ENCODE assay signal across 29 mouse cellular contexts in the genomic region with DNA sequence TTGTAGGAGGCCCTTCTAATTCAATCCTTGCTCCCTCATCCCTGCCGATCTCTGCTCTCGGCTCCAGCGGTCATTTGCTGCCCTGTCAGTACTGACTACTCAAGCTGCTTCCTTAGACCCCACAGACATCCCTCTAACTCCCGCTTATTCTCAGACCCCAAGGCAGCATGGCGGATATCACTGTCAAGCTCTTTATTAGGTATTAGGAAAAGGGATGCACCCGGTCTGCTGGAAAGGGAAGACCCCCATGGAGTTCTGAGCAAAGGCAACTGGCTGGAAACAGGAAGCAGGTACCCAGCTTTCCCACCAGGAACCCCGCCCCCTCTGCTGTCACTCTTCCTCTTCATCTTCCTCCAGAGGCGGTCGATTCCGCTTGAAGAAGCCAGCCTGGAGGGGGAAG. TPM values are rescaled to one million over a fixed set of nuclear protein-coding genes. Genes with fewer than 3 reads are reported as not detected.
DNase-seq lines count a peak whose midpoint lies in the region; ATAC-seq and TF ChIP-seq lines count a peak whose summit lies in the region.
"Had no signal": no experiment of that assay in that cellular context is flagged by ENCODE, and none has a peak within 500 bp of the region (broad histone marks: within the 10 kb centered on the region; RNA-seq: fewer than 3 reads in every experiment).

No protein-coding gene starts in this region.

- no peaks in the 10 kb centered on the region for H3K36me3 ChIP-seq in hindbrain, embryonic 10.5 days
- no peaks in the 10 kb centered on the region for H3K36me3 ChIP-seq in hindbrain, embryonic 11.5 days (ENCODE audit: control insufficient read depth, insufficient read depth, low read length)
- no peaks in the 10 kb centered on the region for H3K36me3 ChIP-seq in midbrain, embryonic 11.5 days (ENCODE audit: control insufficient read depth, insufficient read depth, low read length)
- no peaks in the 10 kb centered on the region for H3K36me3 ChIP-seq in midbrain, postnatal 0 days (ENCODE audit: insufficient read depth, low read length)
- H3K36me3 ChIP-seq: embryonic facial prominence, embryonic 12.5 days; forebrain, embryonic 15.5 days; heart, embryonic 13.5 days; midbrain, embryonic 12.5 days had no signal

- peak overlapping the region; percentile 13; the same call in 1 of the 2 replicates for H3K4me3 ChIP-seq in hindbrain, embryonic 10.5 days
- H3K4me3 ChIP-seq in hindbrain, embryonic 11.5 days (ENCODE audit: low read depth, low read length) = no peak overlapping the region
- H3K4me3 ChIP-seq in midbrain, embryonic 11.5 days (ENCODE audit: low read depth, low read length) = no peak overlapping the region
- no peak overlapping the region for H3K4me3 ChIP-seq in midbrain, postnatal 0 days (ENCODE audit: low read depth, low read length)
- H3K4me3 ChIP-seq: embryonic facial prominence, embryonic 12.5 days; forebrain, embryonic 15.5 days; heart, embryonic 13.5 days; midbrain, embryonic 12.5 days had no signal

- ATAC-seq in hindbrain, embryonic 11.5 days (ENCODE audit: low FRiP score) = no peak
- no peak for ATAC-seq in midbrain, embryonic 11.5 days (ENCODE audit: low FRiP score)
- ATAC-seq in midbrain, postnatal 0 days (ENCODE audit: low FRiP score) = no peak
- ATAC-seq: forebrain, embryonic 15.5 days; hindbrain, embryonic 16.5 days; Patski had no signal

- no peak for TF ChIP-seq CTCF in midbrain, postnatal 0 days (IDR thresholded peaks at IDR 0.05)

- peaks cover 42% of the 10 kb centered on the region for H3K4me1 ChIP-seq in hindbrain, embryonic 10.5 days (replicated peaks)
- H3K4me1 ChIP-seq in hindbrain, embryonic 11.5 days (replicated peaks; ENCODE audit: control insufficient read depth, insufficient read depth, low read length) = no peaks in the 10 kb centered on the region; the same call in 1 of the 2 replicates
- peaks cover 8% of the 10 kb centered on the region for H3K4me1 ChIP-seq in midbrain, embryonic 11.5 days (ENCODE audit: control insufficient read depth, insufficient read depth, low read length)
- H3K4me1 ChIP-seq in midbrain, postnatal 0 days (ENCODE audit: insufficient read depth, low read length) = peaks cover 2% of the 10 kb centered on the region; the same call in 1 of the 2 replicates

- no peak overlapping the region for H3K27ac ChIP-seq in hindbrain, embryonic 10.5 days
- no peak overlapping the region for H3K27ac ChIP-seq in hindbrain, embryonic 11.5 days (ENCODE audit: low read depth, low read length)
- H3K27ac ChIP-seq in midbrain, embryonic 11.5 days (ENCODE audit: low read depth, low read length) = no peak overlapping the region
- H3K27ac ChIP-seq in midbrain, postnatal 0 days (ENCODE audit: low read depth, low read length) = no peak overlapping the region
- H3K27ac ChIP-seq: embryonic facial prominence, embryonic 12.5 days; forebrain, embryonic 15.5 days; heart, embryonic 13.5 days; liver, embryonic 14.5 days; midbrain, embryonic 12.5 days had no signal

- peak; percentile 9 for DNase-seq in cerebellum, adult 8-10 months
- DNase-seq in cerebellum, postnatal 4 days (ENCODE audit: low spot score in 2 of 2) = no peak
- peak; percentile 24 for DNase-seq in hindbrain, embryonic 10.5 days (ENCODE audit: low spot score)
- no peak for DNase-seq in hindbrain, embryonic 11.5 days (ENCODE audit: low spot score)
- peak; percentile 78 for DNase-seq in midbrain, embryonic 11.5 days (ENCODE audit: low spot score, missing footprints)
- DNase-seq in midbrain, postnatal 0 days (ENCODE audit: low spot score) = no peak
- DNase-seq in layer of hippocampus, adult 8-10 months (ENCODE audit: low spot score in 2 of 2) = no peak
- DNase-seq: adrenal gland, postnatal 10 days; cerebellum, adult 18-20 months; gastrocnemius, postnatal 25 days; heart, adult 18-20 months; heart, postnatal 10 days; kidney, adult 8-10 months; kidney, postnatal 10 days; liver; lung, adult 2 months; lung, postnatal 14 days; right cerebral cortex, postnatal 25 days; thymus, postnatal 14 days had no signal

- peaks cover 94% of the 10 kb centered on the region for H3K27me3 ChIP-seq in hindbrain, embryonic 10.5 days (ENCODE audit: insufficient read depth, poor library complexity, severe bottlenecking)
- peaks cover 11% of the 10 kb centered on the region for H3K27me3 ChIP-seq in hindbrain, embryonic 11.5 days (ENCODE audit: control insufficient read depth, insufficient read depth, low read length)
- peaks cover 16% of the 10 kb centered on the region for H3K27me3 ChIP-seq in midbrain, embryonic 11.5 days (ENCODE audit: control insufficient read depth, insufficient read depth, low read length)
- no peaks in the 10 kb centered on the region for H3K27me3 ChIP-seq in midbrain, postnatal 0 days (ENCODE audit: insufficient read depth, low read length)

- H3K9ac ChIP-seq in hindbrain, embryonic 11.5 days (ENCODE audit: low read depth, low read length) = no peak overlapping the region
- H3K9ac ChIP-seq in midbrain, embryonic 11.5 days (ENCODE audit: low read length) = no peak overlapping the region
- H3K9ac ChIP-seq in midbrain, postnatal 0 days (replicated peaks; ENCODE audit: low read length, poor library complexity, severe bottlenecking) = no peak overlapping the region
- H3K9ac ChIP-seq: embryonic facial prominence, embryonic 12.5 days; forebrain, embryonic 15.5 days; heart, embryonic 13.5 days; liver, embryonic 14.5 days; midbrain, embryonic 12.5 days had no signal

- WGBS in hindbrain, embryonic 10.5 days = 20% methylated on average over 10 of the region's 10 CpGs
- WGBS in hindbrain, embryonic 11.5 days = 17% methylated on average over 10 of the region's 10 CpGs
- 21% methylated on average over 10 of the region's 10 CpGs for WGBS in midbrain, embryonic 11.5 days
- WGBS in midbrain, postnatal 0 days = 23% methylated on average over 10 of the region's 10 CpGs

- H3K4me2 ChIP-seq in hindbrain, embryonic 11.5 days (replicated peaks; ENCODE audit: low read depth, low read length) = no peak overlapping the region
- no peak overlapping the region for H3K4me2 ChIP-seq in midbrain, embryonic 11.5 days
- no peak overlapping the region for H3K4me2 ChIP-seq in midbrain, postnatal 0 days (ENCODE audit: low read depth, low read length, poor library complexity, severe bottlenecking)
- H3K4me2 ChIP-seq: embryonic facial prominence, embryonic 12.5 days; forebrain, embryonic 15.5 days; heart, embryonic 13.5 days; midbrain, embryonic 12.5 days had no signal

- H3K9me3 ChIP-seq in hindbrain, embryonic 10.5 days = no peaks in the 10 kb centered on the region
- no peaks in the 10 kb centered on the region for H3K9me3 ChIP-seq in hindbrain, embryonic 11.5 days (ENCODE audit: control insufficient read depth, low read length)
- H3K9me3 ChIP-seq in midbrain, embryonic 11.5 days (ENCODE audit: control insufficient read depth, low read length) = no peaks in the 10 kb centered on the region
- no peaks in the 10 kb centered on the region for H3K9me3 ChIP-seq in midbrain, postnatal 0 days (ENCODE audit: low read length)
- H3K9me3 ChIP-seq: embryonic facial prominence, embryonic 12.5 days; forebrain, embryonic 15.5 days; heart, embryonic 13.5 days; midbrain, embryonic 12.5 days had no signal

RNA-seq across cellular contexts. Expression of a gene that starts 5.6 kb away (rescaled TPM):
- polyA plus RNA-seq in hindbrain, embryonic 10.5 days (2016; fragmentation: Nextera tagmentation; extraction: Ambion mirVana) = 5.2 and 8.3 TPM in 2 replicates
- polyA plus RNA-seq in hindbrain, embryonic 11.5 days (2014; fragmentation: Nextera tagmentation; extraction: Ambion mirVana) = 10.7 and 11.7 TPM in 2 replicates
- 7.2 and 10.6 TPM in 2 replicates for polyA plus RNA-seq in midbrain, embryonic 11.5 days (2014; fragmentation: Nextera tagmentation; extraction: Ambion mirVana)
- total RNA-seq in midbrain, postnatal 0 days (2014; rRNA removed) = 584 and 605 TPM in 2 replicates
- polyA plus RNA-seq in midbrain, postnatal 0 days (2015; fragmentation: Nextera tagmentation; extraction: Ambion mirVana) = 22.5 and 25.4 TPM in 2 replicates
- total RNA-seq in layer of hippocampus, adult 8-10 months (2022) = 10 to 100 TPM; 77.6 to 94.7 (median 85.7) TPM
- total RNA-seq: monocyte, adult 5-6 weeks had no signal

RNA-seq across cellular contexts. Expression of a gene that starts 16.8 kb away (rescaled TPM):
- 5.6 and 8.3 TPM in 2 replicates for polyA plus RNA-seq in hindbrain, embryonic 10.5 days (2016; fragmentation: Nextera tagmentation; extraction: Ambion mirVana)
- polyA plus RNA-seq in hindbrain, embryonic 11.5 days (2014; fragmentation: Nextera tagmentation; extraction: Ambion mirVana) = 3.9 and 5.5 TPM in 2 replicates
- 4.5 and 5.2 TPM in 2 replicates for polyA plus RNA-seq in midbrain, embryonic 11.5 days (2014; fragmentation: Nextera tagmentation; extraction: Ambion mirVana)
- total RNA-seq in midbrain, postnatal 0 days (2014; rRNA removed) = 2.6 and 4.7 TPM in 2 replicates
- polyA plus RNA-seq in midbrain, postnatal 0 days (2015; fragmentation: Nextera tagmentation; extraction: Ambion mirVana) = 15.4 and 15.5 TPM in 2 replicates
- 1 to 10 TPM; 1.1 to 3.2 (median 2.7) TPM for total RNA-seq in layer of hippocampus, adult 8-10 months (2022)

RNA-seq across cellular contexts. Expression of a gene that starts 23.0 kb away (rescaled TPM):
- 76.8 and 88.9 TPM in 2 replicates for polyA plus RNA-seq in hindbrain, embryonic 10.5 days (2016; fragmentation: Nextera tagmentation; extraction: Ambion mirVana)
- 43.3 and 47.2 TPM in 2 replicates for polyA plus RNA-seq in hindbrain, embryonic 11.5 days (2014; fragmentation: Nextera tagmentation; extraction: Ambion mirVana)
- polyA plus RNA-seq in midbrain, embryonic 11.5 days (2014; fragmentation: Nextera tagmentation; extraction: Ambion mirVana) = 36.8 and 39.3 TPM in 2 replicates
- total RNA-seq in midbrain, postnatal 0 days (2014; rRNA removed) = 74.2 and 78.0 TPM in 2 replicates
- 90.4 and 91.7 TPM in 2 replicates for polyA plus RNA-seq in midbrain, postnatal 0 days (2015; fragmentation: Nextera tagmentation; extraction: Ambion mirVana)
- 100 to 1,000 TPM in 2 of 4 experiments, 10 to 100 TPM in 2; 61.9 to 191 (median 114) TPM for total RNA-seq in layer of hippocampus, adult 8-10 months (2022)

RNA-seq across cellular contexts. Expression of a gene that starts 45.4 kb away (rescaled TPM):
- polyA plus RNA-seq in hindbrain, embryonic 10.5 days (2016; fragmentation: Nextera tagmentation; extraction: Ambion mirVana) = 236 TPM in 2 replicates
- polyA plus RNA-seq in hindbrain, embryonic 11.5 days (2014; fragmentation: Nextera tagmentation; extraction: Ambion mirVana) = 152 and 166 TPM in 2 replicates
- 167 and 193 TPM in 2 replicates for polyA plus RNA-seq in midbrain, embryonic 11.5 days (2014; fragmentation: Nextera tagmentation; extraction: Ambion mirVana)
- total RNA-seq in midbrain, postnatal 0 days (2014; rRNA removed) = 139 and 176 TPM in 2 replicates
- 132 and 148 TPM in 2 replicates for polyA plus RNA-seq in midbrain, postnatal 0 days (2015; fragmentation: Nextera tagmentation; extraction: Ambion mirVana)
- 10 to 100 TPM; 62.0 to 72.4 (median 64.6) TPM for total RNA-seq in layer of hippocampus, adult 8-10 months (2022)

RNA-seq across cellular contexts. Expression of a gene that starts 59.9 kb away (rescaled TPM):
- polyA plus RNA-seq in hindbrain, embryonic 10.5 days (2016; fragmentation: Nextera tagmentation; extraction: Ambion mirVana) = 23.5 and 57.0 TPM in 2 replicates
- polyA plus RNA-seq in hindbrain, embryonic 11.5 days (2014; fragmentation: Nextera tagmentation; extraction: Ambion mirVana) = 43.3 and 47.8 TPM in 2 replicates
- polyA plus RNA-seq in midbrain, embryonic 11.5 days (2014; fragmentation: Nextera tagmentation; extraction: Ambion mirVana) = 42.0 and 43.0 TPM in 2 replicates
- 379 and 397 TPM in 2 replicates for total RNA-seq in midbrain, postnatal 0 days (2014; rRNA removed)
- 127 and 133 TPM in 2 replicates for polyA plus RNA-seq in midbrain, postnatal 0 days (2015; fragmentation: Nextera tagmentation; extraction: Ambion mirVana)
- total RNA-seq in layer of hippocampus, adult 8-10 months (2022) = 100 to 1,000 TPM; 420 to 453 (median 428) TPM
- total RNA-seq: gastrocnemius, adult 18-20 months; megakaryocyte progenitor cell, adult 5-6 weeks; monocyte, adult 5-6 weeks had no signal

Comparison
In these comparisons a context has a peak if more than half of its experiments do, and no peak if none do; other contexts are left out.
1. DNase-seq: peak in cerebellum, adult 8-10 months (single experiment), hindbrain, embryonic 10.5 days (single experiment) and midbrain, embryonic 11.5 days (single experiment); none in cerebellum, postnatal 4 days (0 of 2), hindbrain, embryonic 11.5 days (single experiment), midbrain, postnatal 0 days (single experiment) and layer of hippocampus, adult 8-10 months (0 of 2).